Mouse (Mus musculus): ENCODE measurements around the gene Atox1. TPM values are rescaled to one million over a fixed set of nuclear protein-coding genes. Genes with fewer than 3 reads are reported as not detected.

Atox1 gene
- 264 and 265 TPM in 2 replicates for polyA plus RNA-seq (2016; fragmentation: Nextera tagmentation; extraction: Ambion mirVana)

- Histone ChIP-seq H3K4me2 (peak within 1 kb of the TSS; percentile 85), H3K27me3 (no peaks in the 10 kb centered on the region), H3K4me3 (replicated peaks) (peak within 1 kb of the TSS; percentile 77), H3K36me3 (peaks cover 4% of the 10 kb centered on the region; the same call in 1 of the 2 replicates), H3K4me1 (replicated peaks) (peaks cover 21% of the 10 kb centered on the region), H3K9me3 (no peaks in the 10 kb centered on the region), H3K27ac (peak within 1 kb of the TSS; percentile 69), H3K9ac (replicated peaks) (peak within 1 kb of the TSS; percentile 65)
- WGBS = 1% methylated on average over 36 of the region's 36 CpGs
- peak; percentile 94 for ATAC-seq (ENCODE audit: insufficient number of reproducible peaks, insufficient read depth, low FRiP score, low TSS enrichment, low read depth)
Observed at GRCm38 (mm10) chr11:55461019-55461645, at the start of gene Atox1. TSS of gene Atox1 (minus strand) at chr11:55461239.

GRCm38 (mm10) chr11:55505485-55505884 is 44.4 kb upstream of the Atox1 start:
- WGBS = 92% methylated on average over 3 of the region's 3 CpGs
- ATAC-seq (ENCODE audit: insufficient number of reproducible peaks, insufficient read depth, low FRiP score, low TSS enrichment, low read depth) = no peak

GRCm38 (mm10) chr11:55502886-55503285 is 41.8 kb upstream of the Atox1 start:
- no peak for ATAC-seq (ENCODE audit: insufficient number of reproducible peaks, insufficient read depth, low FRiP score, low TSS enrichment, low read depth)

More at GRCm38 (mm10) chr11:55505485-55505884, 44.4 kb upstream of the Atox1 start:
- peaks cover 26% of the 10 kb centered on the region for H3K36me3 ChIP-seq
- H3K4me1 ChIP-seq (replicated peaks) = no peaks in the 10 kb centered on the region
- no peak overlapping the region for H3K4me3 ChIP-seq (replicated peaks)
- no peaks in the 10 kb centered on the region for H3K9me3 ChIP-seq
- H3K27ac ChIP-seq = no peak overlapping the region
- no peak overlapping the region for H3K4me2 ChIP-seq
- no peak overlapping the region for H3K9ac ChIP-seq (replicated peaks)
- no peaks in the 10 kb centered on the region for H3K27me3 ChIP-seq

GRCm38 (mm10) chr11:55501955-55502531 is 41.0 kb upstream of the Atox1 start:
- peaks cover 59% of the 10 kb centered on the region for H3K36me3 ChIP-seq

More at GRCm38 (mm10) chr11:55502886-55503285, 41.8 kb upstream of the Atox1 start:
- Histone ChIP-seq H3K4me2 (no peak overlapping the region), H3K27ac (no peak overlapping the region), H3K9ac (replicated peaks) (no peak overlapping the region), H3K4me3 (replicated peaks) (no peak overlapping the region), H3K36me3 (peaks cover 51% of the 10 kb centered on the region), H3K4me1 (replicated peaks) (no peaks in the 10 kb centered on the region), H3K9me3 (no peaks in the 10 kb centered on the region), H3K27me3 (no peaks in the 10 kb centered on the region)
- 75% methylated on average over 5 of the region's 5 CpGs for WGBS

GRCm38 (mm10) chr11:55497885-55498284 is 36.8 kb upstream of the Atox1 start:
- ATAC-seq (ENCODE audit: insufficient number of reproducible peaks, insufficient read depth, low FRiP score, low TSS enrichment, low read depth) = no peak
- no peaks in the 10 kb centered on the region for H3K27me3 ChIP-seq
- H3K4me1 ChIP-seq (replicated peaks) = no peaks in the 10 kb centered on the region
- no peak overlapping the region for H3K27ac ChIP-seq
- WGBS = 66% methylated on average over 5 of the region's 5 CpGs
- H3K9ac ChIP-seq (replicated peaks) = no peak overlapping the region
- H3K36me3 ChIP-seq = peaks cover 98% of the 10 kb centered on the region
- no peak overlapping the region for H3K4me3 ChIP-seq (replicated peaks)
- no peaks in the 10 kb centered on the region for H3K9me3 ChIP-seq
- H3K4me2 ChIP-seq = no peak overlapping the region

More at GRCm38 (mm10) chr11:55501955-55502531, 41.0 kb upstream of the Atox1 start:
- 86% methylated on average over 8 of the region's 8 CpGs for WGBS
- H3K4me2 ChIP-seq = no peak overlapping the region
- no peak overlapping the region for H3K9ac ChIP-seq (replicated peaks)
- H3K27ac ChIP-seq = 0 out of 2 replicates have a peak overlapping the region, but pooled peaks have one; percentile 17
- ATAC-seq (ENCODE audit: insufficient number of reproducible peaks, insufficient read depth, low FRiP score, low TSS enrichment, low read depth) = no peak
- no peak overlapping the region for H3K4me3 ChIP-seq (replicated peaks)
- H3K4me1 ChIP-seq (replicated peaks) = no peaks in the 10 kb centered on the region
- no peaks in the 10 kb centered on the region for H3K9me3 ChIP-seq
- no peaks in the 10 kb centered on the region for H3K27me3 ChIP-seq

- Histone ChIP-seq H3K27me3 (no peaks in the 10 kb centered on the region), H3K4me3 (replicated peaks) (no peak overlapping the region), H3K36me3 (peaks cover 99% of the 10 kb centered on the region), H3K4me1 (replicated peaks) (no peaks in the 10 kb centered on the region), H3K9me3 (no peaks in the 10 kb centered on the region), H3K9ac (replicated peaks) (no peak overlapping the region), H3K27ac (no peak overlapping the region), H3K4me2 (no peak overlapping the region)
- 85% methylated on average over 6 of the region's 6 CpGs for WGBS
- ATAC-seq (ENCODE audit: insufficient number of reproducible peaks, insufficient read depth, low FRiP score, low TSS enrichment, low read depth) = no peak
Observed at GRCm38 (mm10) chr11:55496158-55496557, 35.1 kb upstream of the Atox1 start.

- Histone ChIP-seq H3K9me3 (no peaks in the 10 kb centered on the region), H3K4me3 (replicated peaks) (no peak overlapping the region), H3K4me1 (replicated peaks) (no peaks in the 10 kb centered on the region), H3K36me3 (peaks cover 89% of the 10 kb centered on the region), H3K27ac (no peak overlapping the region), H3K4me2 (no peak overlapping the region), H3K9ac (replicated peaks) (no peak overlapping the region), H3K27me3 (no peaks in the 10 kb centered on the region)
- no peak for ATAC-seq (ENCODE audit: insufficient number of reproducible peaks, insufficient read depth, low FRiP score, low TSS enrichment, low read depth)
- 96% methylated on average over 7 of the region's 7 CpGs for WGBS
Observed at GRCm38 (mm10) chr11:55485443-55485842, 24.4 kb upstream of the Atox1 start.

- H3K9ac ChIP-seq (replicated peaks) = no peak overlapping the region
- H3K4me1 ChIP-seq (replicated peaks) = peaks cover 15% of the 10 kb centered on the region
- no peak overlapping the region for H3K4me3 ChIP-seq (replicated peaks)
- H3K9me3 ChIP-seq = no peaks in the 10 kb centered on the region
- no peak overlapping the region for H3K27ac ChIP-seq
- no peak overlapping the region for H3K4me2 ChIP-seq
- ATAC-seq (ENCODE audit: insufficient number of reproducible peaks, insufficient read depth, low FRiP score, low TSS enrichment, low read depth) = no peak
- WGBS = 95% methylated on average over 3 of the region's 3 CpGs
- H3K27me3 ChIP-seq = no peaks in the 10 kb centered on the region
- H3K36me3 ChIP-seq = peaks cover 37% of the 10 kb centered on the region
Observed at GRCm38 (mm10) chr11:55473219-55473618, 12.2 kb upstream of the Atox1 start.

GRCm38 (mm10) chr11:55471467-55471866 is 10.4 kb upstream of the Atox1 start:
- Histone ChIP-seq H3K9me3 (no peaks in the 10 kb centered on the region), H3K27me3 (no peaks in the 10 kb centered on the region), H3K4me2 (peak overlapping the region; percentile 71), H3K4me3 (replicated peaks) (peak overlapping the region; percentile 98), H3K36me3 (peaks cover 37% of the 10 kb centered on the region), H3K9ac (replicated peaks) (peak overlapping the region; percentile 99; the same call in 1 of the 2 replicates), H3K27ac (no peak overlapping the region), H3K4me1 (replicated peaks) (peaks cover 16% of the 10 kb centered on the region)
- no peak for ATAC-seq (ENCODE audit: insufficient number of reproducible peaks, insufficient read depth, low FRiP score, low TSS enrichment, low read depth)
- 94% methylated on average over 7 of the region's 7 CpGs for WGBS

- WGBS = 64% methylated on average over 8 of the region's 8 CpGs
Observed at GRCm38 (mm10) chr11:55470761-55471160, 9.7 kb upstream of the Atox1 start.

GRCm38 (mm10) chr11:55469923-55470691 is 9.1 kb upstream of the Atox1 start:
- peak overlapping the region; percentile 71 for H3K4me2 ChIP-seq
- peaks cover 16% of the 10 kb centered on the region for H3K4me1 ChIP-seq (replicated peaks)
- peak; percentile 2; the same call in 1 of the 2 replicates for ATAC-seq (ENCODE audit: insufficient number of reproducible peaks, insufficient read depth, low FRiP score, low TSS enrichment, low read depth)
- H3K4me3 ChIP-seq (replicated peaks) = peak overlapping the region; percentile 98
- no peaks in the 10 kb centered on the region for H3K9me3 ChIP-seq
- peak overlapping the region; percentile 92 for H3K27ac ChIP-seq
- no peaks in the 10 kb centered on the region for H3K27me3 ChIP-seq
- H3K9ac ChIP-seq (replicated peaks) = peak overlapping the region; percentile 99
- peaks cover 37% of the 10 kb centered on the region for H3K36me3 ChIP-seq
- WGBS = under 1% methylated on average over 46 of the region's 46 CpGs

More at GRCm38 (mm10) chr11:55470761-55471160, 9.7 kb upstream of the Atox1 start:
- peaks cover 16% of the 10 kb centered on the region for H3K4me1 ChIP-seq (replicated peaks)
- no peaks in the 10 kb centered on the region for H3K27me3 ChIP-seq
- peaks cover 37% of the 10 kb centered on the region for H3K36me3 ChIP-seq
- peak overlapping the region; percentile 99 for H3K9ac ChIP-seq (replicated peaks)
- peak overlapping the region; percentile 98 for H3K4me3 ChIP-seq (replicated peaks)
- H3K27ac ChIP-seq = no peak overlapping the region
- no peaks in the 10 kb centered on the region for H3K9me3 ChIP-seq
- no peak for ATAC-seq (ENCODE audit: insufficient number of reproducible peaks, insufficient read depth, low FRiP score, low TSS enrichment, low read depth)
- peak overlapping the region; percentile 71 for H3K4me2 ChIP-seq
